In the genomic region with DNA sequence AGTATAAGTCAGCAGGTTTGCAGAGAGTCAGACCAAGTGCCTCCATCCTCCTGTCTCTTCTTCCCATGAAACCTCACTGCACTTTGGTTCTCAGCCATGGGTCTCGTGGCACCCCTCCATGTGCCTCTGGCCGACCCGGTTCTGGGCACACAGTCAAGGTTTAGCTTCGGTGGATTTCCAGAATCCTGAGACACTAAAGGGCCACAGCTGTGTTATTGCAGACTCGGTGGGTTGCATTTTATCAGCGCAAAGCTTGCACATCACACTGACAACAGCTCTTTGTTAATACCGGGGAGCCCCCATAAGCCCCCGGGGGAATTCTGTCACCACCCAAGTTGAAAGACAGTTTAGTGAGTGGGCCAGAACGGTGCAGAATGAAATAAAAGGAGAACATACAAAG, we compare ENCODE assay signal across 13 mouse cellular contexts.
A peak's percentile ranks its signal among the peaks of the same experiment; 100 is the strongest.
DNase-seq lines count a peak whose midpoint lies in the region; ATAC-seq lines count a peak whose summit lies in the region.
"Had no signal": no experiment of that assay in that cellular context is flagged by ENCODE, and none has a peak within 500 bp of the region (broad histone marks: within the 10 kb centered on the region; RNA-seq: fewer than 3 reads in every experiment).

No protein-coding gene starts in this region.

- ATAC-seq in forebrain, embryonic 14.5 days = peak; percentile 32; the same call in 1 of the 2 replicates
- no peak; the same call in 1 of the 2 replicates for ATAC-seq in forebrain, embryonic 15.5 days (replicated peaks)

- peaks cover 6% of the 10 kb centered on the region for H3K4me1 ChIP-seq in forebrain, embryonic 14.5 days (ENCODE audit: control insufficient read depth, insufficient read depth, low read length)
- H3K4me1 ChIP-seq in forebrain, embryonic 15.5 days = peaks cover 24% of the 10 kb centered on the region

- intact Hi-C loops in left cerebral cortex, postnatal 4 days (cut with DNase I) = no loop called here
- intact Hi-C loops in left cerebral cortex, postnatal 14 days (cut with DNase I) = no loop called here

- 33% methylated on average over 9 of the region's 9 CpGs for WGBS in forebrain, embryonic 14.5 days
- WGBS in forebrain, embryonic 15.5 days = 23% methylated on average over 9 of the region's 9 CpGs

- no peak overlapping the region for H3K9ac ChIP-seq in forebrain, embryonic 14.5 days (ENCODE audit: low read length)
- H3K9ac ChIP-seq in forebrain, embryonic 15.5 days (replicated peaks) = no peak overlapping the region
- H3K9ac ChIP-seq: neural tube, embryonic 13.5 days had no signal

- peak; percentile 28 for DNase-seq in forebrain, embryonic 14.5 days (ENCODE audit: low spot score)
- peak; percentile 74 for DNase-seq in left cerebral cortex, postnatal 4 days
- no peak for DNase-seq in left cerebral cortex, postnatal 14 days (ENCODE audit: low spot score in 2 of 2)
- DNase-seq in urinary bladder, postnatal 14 days (ENCODE audit: low spot score) = peak; percentile 41
- DNase-seq in urinary bladder, postnatal 10 days (ENCODE audit: low spot score) = no peak
- DNase-seq in thymus, postnatal 14 days = no peak
- no peak for DNase-seq in layer of hippocampus, adult 9-11 months
- DNase-seq: adrenal gland, adult 8-10 months; cerebellum, adult 9-11 months; kidney, adult 9 months had no signal

- H3K27ac ChIP-seq in forebrain, embryonic 14.5 days (ENCODE audit: low read depth, low read length) = no peak overlapping the region
- no peak overlapping the region for H3K27ac ChIP-seq in forebrain, embryonic 15.5 days (replicated peaks)
- H3K27ac ChIP-seq: neural tube, embryonic 13.5 days had no signal

- no peaks in the 10 kb centered on the region for H3K36me3 ChIP-seq in forebrain, embryonic 14.5 days (ENCODE audit: control insufficient read depth, insufficient read depth, low read length)
- H3K36me3 ChIP-seq in forebrain, embryonic 15.5 days = no peaks in the 10 kb centered on the region
- H3K36me3 ChIP-seq: neural tube, embryonic 13.5 days had no signal

- H3K4me2 ChIP-seq in forebrain, embryonic 14.5 days (ENCODE audit: low read length) = no peak overlapping the region
- no peak overlapping the region for H3K4me2 ChIP-seq in forebrain, embryonic 15.5 days (replicated peaks)
- H3K4me2 ChIP-seq: liver, embryonic 11.5 days; neural tube, embryonic 13.5 days had no signal

- no peaks in the 10 kb centered on the region for H3K9me3 ChIP-seq in forebrain, embryonic 14.5 days (replicated peaks; ENCODE audit: control insufficient read depth, low read length)
- H3K9me3 ChIP-seq in forebrain, embryonic 15.5 days = no peaks in the 10 kb centered on the region
- H3K9me3 ChIP-seq: neural tube, embryonic 13.5 days had no signal

- H3K4me3 ChIP-seq in forebrain, embryonic 14.5 days (ENCODE audit: low read depth, low read length) = no peak overlapping the region
- no peak overlapping the region for H3K4me3 ChIP-seq in forebrain, embryonic 15.5 days
- H3K4me3 ChIP-seq: neural tube, embryonic 13.5 days had no signal

- peaks cover 24% of the 10 kb centered on the region for H3K27me3 ChIP-seq in forebrain, embryonic 14.5 days (replicated peaks; ENCODE audit: control insufficient read depth, insufficient read depth, low read length)
- peaks cover 68% of the 10 kb centered on the region for H3K27me3 ChIP-seq in forebrain, embryonic 15.5 days

Comparison
In these comparisons a context has a peak if more than half of its experiments do, and no peak if none do; other contexts are left out.
1. DNase-seq: peak in forebrain, embryonic 14.5 days (single experiment), left cerebral cortex, postnatal 4 days (single experiment) and urinary bladder, postnatal 14 days (single experiment); none in left cerebral cortex, postnatal 14 days (0 of 2), urinary bladder, postnatal 10 days (single experiment), thymus, postnatal 14 days (single experiment) and layer of hippocampus, adult 9-11 months (single experiment).